Mouse (Mus musculus): ENCODE data around the gene Exosc5.
A peak's percentile ranks its signal among the peaks of the same experiment; 100 is the strongest.

Exosc5 gene

DNA sequence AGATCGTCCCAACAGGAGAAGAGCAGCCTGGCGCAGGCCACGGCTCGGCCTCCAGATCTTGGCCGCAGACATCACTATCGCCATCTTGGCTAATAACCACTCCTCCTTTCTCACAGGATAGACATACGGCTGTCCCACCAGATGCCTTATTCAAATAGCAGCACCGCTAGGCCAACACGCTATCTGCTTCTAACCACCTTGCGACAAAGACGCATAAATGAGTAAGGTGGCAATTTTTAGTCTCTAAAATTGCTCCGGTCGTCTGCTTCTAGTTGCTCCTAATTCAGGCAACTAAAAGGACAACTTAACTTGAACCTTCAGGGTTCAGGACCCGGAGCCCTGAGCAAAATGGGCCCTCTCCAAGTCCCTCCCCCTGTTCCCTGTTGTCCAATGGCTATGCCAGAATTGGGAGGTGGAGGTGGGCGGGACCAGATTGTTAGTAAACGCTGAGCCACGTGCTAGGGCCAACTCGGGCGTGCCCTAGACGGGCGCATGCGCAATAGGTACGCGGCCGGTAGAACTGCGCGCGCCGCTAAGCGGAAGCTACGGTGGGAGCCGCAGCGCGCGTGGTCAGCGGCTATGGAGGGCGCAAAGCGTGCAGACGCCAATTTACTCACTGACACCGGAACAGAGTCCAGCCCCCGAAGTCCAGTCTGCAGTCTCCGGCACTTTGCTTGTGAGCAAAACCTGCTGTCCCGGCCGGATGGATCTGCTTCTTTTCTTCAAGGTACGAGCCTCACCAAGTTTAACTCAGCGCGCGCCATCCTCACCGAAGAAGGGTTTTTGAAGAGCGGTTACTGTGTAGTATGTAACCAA, at the start of gene Exosc5, which contains the start of gene Bckdha:
Gene Exosc5, plus strand, starts transcription at position 508 of the 816 bp plus-strand sequence.
Gene Bckdha, minus strand, starts transcription at position 325 of the 816 bp plus-strand sequence.
- peak; percentile 100 for DNase-seq

GRCm38 (mm10) chr7:25610056-25610455, 48.9 kb upstream of the Exosc5 start:
- DNase-seq = no peak

DNA sequence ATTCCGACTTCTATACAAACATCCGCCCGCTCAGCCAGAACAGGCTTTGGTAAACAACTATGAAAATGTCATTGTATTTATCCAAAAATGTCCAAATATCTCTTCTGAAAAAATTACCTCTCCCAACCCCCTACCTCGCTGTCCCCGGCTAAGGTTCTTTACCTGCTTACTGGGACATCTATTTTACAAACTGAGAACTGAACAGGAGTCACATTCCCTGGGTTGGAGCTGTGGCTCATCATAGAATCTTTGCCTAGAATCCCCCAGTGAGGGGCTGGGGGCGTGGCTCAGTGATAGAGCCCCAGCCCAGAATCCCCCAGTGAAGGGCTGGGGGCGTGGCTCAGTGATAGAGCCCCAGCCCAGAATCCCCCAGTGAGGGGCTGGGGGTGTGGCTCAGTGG, 47.5 kb upstream of the Exosc5 start:
- no peak for DNase-seq

DNA sequence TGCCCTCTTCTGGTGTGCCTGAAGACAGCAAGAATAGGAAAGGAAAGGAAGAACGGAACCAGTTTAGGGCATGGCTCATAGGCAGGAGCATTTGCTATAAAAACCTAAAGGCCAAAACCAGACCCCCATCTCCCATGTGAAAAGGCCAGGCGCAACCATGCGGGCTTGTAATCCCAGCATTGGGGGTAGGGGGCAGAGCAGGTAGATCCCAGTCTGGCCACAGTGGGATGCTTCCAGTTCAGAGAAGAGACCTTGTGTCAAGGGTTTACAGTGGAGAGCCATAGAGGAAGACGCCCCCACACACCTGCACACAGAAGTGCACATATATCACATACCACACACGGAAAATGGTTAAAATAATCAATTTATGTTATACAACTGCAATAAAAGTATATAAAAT, 44.9 kb upstream of the Exosc5 start:
- no peak for DNase-seq

DNA sequence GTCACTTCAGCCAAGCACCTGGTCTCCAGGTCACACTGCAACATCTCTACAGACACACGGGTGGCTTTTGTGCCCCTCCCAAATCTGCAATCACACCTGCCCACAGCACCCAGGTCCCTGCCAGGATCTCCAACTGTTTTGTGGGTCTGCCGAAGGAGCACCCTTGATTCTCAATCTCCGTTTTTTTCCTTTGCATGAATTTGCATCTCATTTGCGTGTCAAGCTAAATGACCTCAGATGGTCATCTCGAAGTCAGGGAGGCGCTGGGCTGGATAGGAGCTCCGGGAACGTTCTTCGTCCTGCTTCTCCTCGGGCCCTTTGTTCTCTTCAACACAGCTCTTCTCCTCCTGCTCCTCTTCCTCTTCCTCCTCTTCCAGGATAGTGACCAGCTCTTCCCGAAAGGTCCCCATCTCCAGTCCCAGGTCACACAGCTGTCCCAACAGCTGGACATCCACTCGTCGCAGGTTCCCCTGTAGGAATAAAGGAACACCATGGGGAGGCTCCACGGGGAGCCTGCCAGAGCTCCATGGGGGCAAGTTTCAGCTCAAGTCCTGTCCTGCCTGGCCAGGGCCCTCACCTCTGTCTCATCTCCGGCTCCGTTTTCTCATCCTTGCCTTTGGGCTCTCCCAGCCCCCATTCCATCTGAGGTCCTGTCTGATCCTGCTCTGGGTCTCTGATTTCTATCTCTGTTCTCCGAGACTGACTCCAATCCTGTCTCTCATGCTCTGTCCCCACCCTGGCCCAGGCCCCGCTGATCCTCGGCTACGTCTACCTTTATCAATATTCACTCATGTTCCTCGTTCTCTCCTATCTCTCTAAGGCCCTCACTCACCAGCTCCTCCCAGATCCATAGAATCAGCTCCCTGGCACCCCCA, 43.9 kb upstream of the Exosc5 start:
- peak; percentile 16 for DNase-seq

- no peak for DNase-seq
These were observed 43.3 kb upstream of the Exosc5 start, which contains the start of gene Erich4 for GRCm38 (mm10) chr7:25615706-25616011. TSS of gene Erich4 (minus strand) at chr7:25615892.

DNA sequence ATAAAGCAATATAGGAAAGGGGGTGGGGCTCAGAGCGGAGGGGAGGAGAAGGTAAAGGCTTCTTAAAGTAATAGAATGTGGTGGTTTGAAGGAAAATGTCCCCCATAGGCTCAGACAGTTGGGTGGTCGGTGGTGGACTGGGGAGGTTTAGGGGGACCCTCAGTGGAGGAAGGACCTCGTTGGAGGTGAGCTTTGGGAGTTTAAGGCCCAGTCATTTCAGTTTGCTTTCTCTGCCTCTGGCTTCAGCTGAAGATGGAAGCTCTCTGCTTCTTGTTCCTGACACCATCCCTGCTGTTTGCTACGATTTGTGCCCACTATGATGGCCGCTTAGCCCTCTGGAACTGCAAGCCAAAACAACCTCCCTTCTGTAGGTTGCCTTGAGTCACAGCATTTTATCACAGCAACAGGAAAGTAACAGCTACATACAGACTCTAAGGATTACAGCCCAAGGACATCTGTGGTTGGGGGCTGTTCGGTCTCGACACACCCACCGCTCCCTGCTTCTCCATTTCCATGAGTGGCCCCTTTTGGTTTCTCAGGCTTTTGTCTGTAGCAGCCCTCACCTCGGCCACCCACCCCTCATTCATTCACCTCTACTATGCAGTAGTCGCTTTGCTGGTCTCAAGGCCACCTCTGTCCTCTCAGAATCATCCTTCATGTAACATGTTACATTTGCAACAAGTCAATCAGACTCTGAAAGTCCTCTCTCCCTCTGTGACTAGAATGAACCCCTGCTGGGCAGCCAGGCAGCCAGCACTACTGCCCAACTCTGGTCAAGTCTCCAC, 41.4 kb upstream of the Exosc5 start:
- DNase-seq = peak; percentile 32

DNA sequence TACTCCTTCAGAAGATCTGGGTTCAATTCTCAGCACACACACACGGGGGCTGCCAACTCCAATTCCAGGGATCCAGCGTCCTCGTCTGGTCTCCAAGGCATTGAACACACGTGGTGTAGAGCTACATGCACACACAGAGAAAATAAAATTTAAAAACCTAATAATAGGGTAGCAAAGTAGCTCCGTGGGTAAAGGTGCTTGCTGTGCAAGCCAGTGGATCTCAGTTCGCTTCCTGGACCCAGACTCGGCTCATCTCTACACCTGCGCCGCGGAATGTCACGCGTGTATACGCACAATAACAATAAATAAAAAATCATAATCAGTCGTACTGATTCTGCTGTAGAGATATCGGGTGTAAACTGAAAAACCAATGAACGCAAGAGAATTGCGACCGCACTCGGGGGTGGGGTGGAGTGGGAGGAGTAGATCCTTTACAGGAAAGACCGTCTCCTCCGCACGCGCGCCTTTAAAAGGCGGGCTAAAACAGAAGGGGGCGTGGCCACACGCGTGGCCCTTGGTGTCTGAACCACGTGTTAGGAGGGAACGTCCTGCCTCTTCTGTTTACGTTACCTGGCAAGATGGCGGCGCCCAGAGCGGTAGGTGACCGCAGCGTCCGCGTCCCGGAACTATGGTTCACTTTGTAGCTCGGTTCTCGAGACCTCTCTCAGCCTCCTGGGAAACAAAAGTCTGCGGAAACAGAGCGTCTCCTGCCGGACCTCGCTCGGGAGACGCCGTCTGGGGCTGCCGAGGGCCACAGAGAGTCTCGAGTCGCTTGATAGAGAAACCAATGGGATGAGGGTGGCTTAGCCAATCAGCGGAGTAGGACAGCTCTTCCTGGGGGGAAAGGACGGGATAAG, 39.9 kb upstream of the Exosc5 start, which contains the start of gene Dmac2:
Gene Dmac2, plus strand, starts transcription at position 550 of the 857 bp plus-strand sequence.
- DNase-seq = peak; percentile 97

- DNase-seq = no peak
These were observed 39.3 kb upstream of the Exosc5 start for GRCm38 (mm10) chr7:25619722-25619991.

GRCm38 (mm10) chr7:25620101-25620500, 38.9 kb upstream of the Exosc5 start:
- no peak for DNase-seq

GRCm38 (mm10) chr7:25620751-25621150, 38.2 kb upstream of the Exosc5 start:
- DNase-seq = peak; percentile 20

- peak; percentile 54 for DNase-seq
These were observed 35.0 kb upstream of the Exosc5 start for GRCm38 (mm10) chr7:25623857-25624370.

GRCm38 (mm10) chr7:25624851-25625250, 34.1 kb upstream of the Exosc5 start:
- peak; percentile 25 for DNase-seq

DNA sequence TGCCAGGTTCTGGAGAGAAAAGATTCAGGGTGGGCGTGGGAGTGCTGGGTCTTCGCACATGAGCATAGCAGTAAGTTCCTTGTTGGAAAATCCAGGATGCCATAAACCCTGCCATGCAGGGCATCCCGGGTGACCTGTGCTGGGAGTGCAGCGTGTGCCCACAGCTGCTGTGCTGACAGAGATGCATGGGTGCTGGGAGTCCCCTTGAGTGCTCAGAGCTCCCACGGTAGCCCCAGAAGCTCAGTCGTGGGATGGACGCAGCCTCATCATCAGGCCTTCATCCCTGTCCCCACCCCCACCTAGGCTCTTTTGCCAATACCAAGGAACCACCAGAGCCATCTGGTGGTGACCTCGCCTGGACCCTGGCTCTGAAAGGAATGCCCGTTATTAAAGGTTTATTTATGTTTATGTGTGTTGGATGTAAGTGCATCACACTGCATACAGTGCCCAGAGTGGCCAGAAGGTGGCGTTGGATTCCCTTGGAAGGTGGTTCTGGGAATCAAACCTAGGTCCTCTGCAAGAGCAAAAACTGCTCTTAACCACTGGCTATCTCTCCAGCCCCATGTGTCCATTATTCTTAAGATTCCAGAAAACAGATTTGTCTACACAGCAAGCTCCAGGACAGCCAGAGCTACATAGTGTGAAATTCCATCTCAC, 33.2 kb upstream of the Exosc5 start:
- peak; percentile 54 for DNase-seq

GRCm38 (mm10) chr7:25626509-25627430, 32.2 kb upstream of the Exosc5 start, which contains the start of gene B3gnt8:
TSS of gene B3gnt8 (plus strand) at chr7:25626654.
- DNase-seq = peak; percentile 72

GRCm38 (mm10) chr7:25627431-25628322, 31.3 kb upstream of the Exosc5 start:
- DNase-seq = peak; percentile 25

DNA sequence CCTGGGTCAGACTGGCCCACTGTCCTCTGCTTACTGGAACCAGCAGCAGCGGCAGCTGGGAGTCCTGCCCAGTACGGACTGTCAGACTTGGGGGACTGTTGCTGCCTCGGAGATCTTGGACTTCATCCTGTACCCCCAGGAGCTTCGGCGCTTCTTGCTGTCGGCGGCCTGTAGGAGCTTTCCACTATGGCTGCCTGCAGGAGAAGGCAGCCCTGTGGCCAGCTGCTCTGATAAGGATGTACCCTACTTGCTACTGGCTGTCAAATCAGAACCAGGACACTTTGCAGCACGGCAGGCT, 30.7 kb upstream of the Exosc5 start:
- peak; percentile 37 for DNase-seq

- no peak for DNase-seq
These were observed 26.3 kb upstream of the Exosc5 start for GRCm38 (mm10) chr7:25632679-25633078.

GRCm38 (mm10) chr7:25636373-25636772, 22.6 kb upstream of the Exosc5 start:
- DNase-seq = no peak
